Mouse (Mus musculus) cerebellum, adult (tissue): ENCODE results near the gene Sbf1.

Experiments
- ATAC-seq: cut with Nextera tagmentation; 2 replicates; pipeline ENCODE4 v1.9.2; 2017; ENCODE audit warnings: mild to moderate bottlenecking, moderate library complexity, mixed read lengths; ENCODE audit not compliant: insufficient number of reproducible peaks, low FRiP score, low TSS enrichment

Gene Sbf1

GRCm38 (mm10) chr15:89315190-89315731 is at the start of gene Sbf1:
TSS of gene Sbf1 (minus strand) at chr15:89315311.
- ATAC-seq: peak; percentile 91

GRCm38 (mm10) chr15:89363051-89363450 is 47.9 kb upstream of the Sbf1 start:
- no peak for ATAC-seq

- no peak for ATAC-seq
Measured at GRCm38 (mm10) chr15:89358784-89359183, 43.7 kb upstream of the Sbf1 start.

GRCm38 (mm10) chr15:89356372-89356771 is 41.3 kb upstream of the Sbf1 start:
- no peak for ATAC-seq

- ATAC-seq: peak; percentile 71; the same call in 1 of the 2 replicates
Measured at GRCm38 (mm10) chr15:89355241-89356187, 40.4 kb upstream of the Sbf1 start, which contains the start of the genes Lmf2 and Ncaph2. TSS of gene Lmf2 (minus strand) at chr15:89355659. TSS of gene Ncaph2 (plus strand) at chr15:89355719.

GRCm38 (mm10) chr15:89354455-89354854 is 39.3 kb upstream of the Sbf1 start:
- ATAC-seq: no peak

GRCm38 (mm10) chr15:89353837-89354236 is 38.7 kb upstream of the Sbf1 start:
- no peak for ATAC-seq

GRCm38 (mm10) chr15:89352795-89353194 is 37.7 kb upstream of the Sbf1 start:
- ATAC-seq: no peak

GRCm38 (mm10) chr15:89352054-89352453 is 36.9 kb upstream of the Sbf1 start:
- no peak for ATAC-seq

GRCm38 (mm10) chr15:89351302-89351701 is 36.2 kb upstream of the Sbf1 start:
- ATAC-seq: no peak

GRCm38 (mm10) chr15:89350447-89350846 is 35.3 kb upstream of the Sbf1 start:
- no peak for ATAC-seq

GRCm38 (mm10) chr15:89343325-89343724 is 28.2 kb upstream of the Sbf1 start:
- no peak for ATAC-seq

GRCm38 (mm10) chr15:89341678-89342077 is 26.6 kb upstream of the Sbf1 start:
- ATAC-seq: no peak

GRCm38 (mm10) chr15:89340136-89340535 is 25.0 kb upstream of the Sbf1 start:
- ATAC-seq: no peak

GRCm38 (mm10) chr15:89339696-89340095 is 24.6 kb upstream of the Sbf1 start:
- ATAC-seq: no peak

GRCm38 (mm10) chr15:89336422-89336821 is 21.3 kb upstream of the Sbf1 start:
- ATAC-seq: no peak

- ATAC-seq: no peak
Measured at GRCm38 (mm10) chr15:89334774-89335537, 19.8 kb upstream of the Sbf1 start.

GRCm38 (mm10) chr15:89334271-89334670 is 19.2 kb upstream of the Sbf1 start, which contains the start of gene Miox:
TSS of gene Miox (plus strand) at chr15:89334398.
- no peak for ATAC-seq

GRCm38 (mm10) chr15:89326441-89326840 is 11.3 kb upstream of the Sbf1 start:
- ATAC-seq: no peak

- ATAC-seq: no peak
Measured at GRCm38 (mm10) chr15:89323656-89324055, 8.5 kb upstream of the Sbf1 start.
